Mouse (Mus musculus) brain, embryonic 14.5 days (tissue): Measurements from ENCODE around the gene Mnt.

Experiments used
- CTCF ChIP-seq: fragments of 200-500 bp; IDR thresholded peaks from 2 replicates; pipeline ENCODE4 v1.5.1; 2012; ENCODE audit warnings: inconsistent platforms, mild to moderate bottlenecking, moderate library complexity, borderline replicate concordance; ENCODE audit not compliant: insufficient read depth, insufficient read length; ENCODE audit errors: extremely low read depth
- POLR2A ChIP-seq: fragments of 200-500 bp; IDR thresholded peaks from 2 replicates; pipeline ENCODE4 v1.6.1; 2012; ENCODE audit warnings: mild to moderate bottlenecking, inconsistent platforms, borderline replicate concordance; ENCODE audit not compliant: poor library complexity, insufficient read depth, insufficient read length, severe bottlenecking; ENCODE audit errors: extremely low read depth

GRCm38 (mm10) chr11:74862129-74862528 is 31.4 kb downstream of the Mnt start:
- TF ChIP-seq CTCF (no peak), POLR2A (no peak)
